Mouse (Mus musculus): ENCODE data around the gene Chn1.

The Chn1 gene

GRCm38 (mm10) chr2:73746375-73746770, 28.8 kb downstream of the Chn1 start:
- DNase-seq (ENCODE audit: low spot score in 2 of 2), result no peak

- DNase-seq (ENCODE audit: low spot score in 2 of 2), result no peak
Measured at GRCm38 (mm10) chr2:73745647-73746374, 29.3 kb downstream of the Chn1 start.

- DNase-seq (ENCODE audit: low spot score in 2 of 2), result no peak
Measured at GRCm38 (mm10) chr2:73741286-73741685, 33.9 kb downstream of the Chn1 start.

GRCm38 (mm10) chr2:73727868-73728267, 47.3 kb downstream of the Chn1 start:
- no peak for DNase-seq (ENCODE audit: low spot score in 2 of 2)

- DNase-seq (ENCODE audit: low spot score in 2 of 2), result no peak
Measured at GRCm38 (mm10) chr2:73724934-73725333, 50.2 kb downstream of the Chn1 start.

GRCm38 (mm10) chr2:73721821-73722220, 53.3 kb downstream of the Chn1 start:
- DNase-seq (ENCODE audit: low spot score in 2 of 2), result no peak

- DNase-seq (ENCODE audit: low spot score in 2 of 2), result no peak
Measured at GRCm38 (mm10) chr2:73712481-73712880, 62.7 kb downstream of the Chn1 start.

- no peak for DNase-seq (ENCODE audit: low spot score in 2 of 2)
Measured at GRCm38 (mm10) chr2:73693045-73693444, 82.1 kb downstream of the Chn1 start.

GRCm38 (mm10) chr2:73690783-73691604, 84.2 kb downstream of the Chn1 start:
- no peak for DNase-seq (ENCODE audit: low spot score in 2 of 2)

GRCm38 (mm10) chr2:73682500-73682899, 92.6 kb downstream of the Chn1 start:
- no peak for DNase-seq (ENCODE audit: low spot score in 2 of 2)

GRCm38 (mm10) chr2:73680425-73681027, 94.6 kb downstream of the Chn1 start:
- no peak for DNase-seq (ENCODE audit: low spot score in 2 of 2)

GRCm38 (mm10) chr2:73668608-73669007, 106.5 kb downstream of the Chn1 start:
- no peak for DNase-seq (ENCODE audit: low spot score in 2 of 2)

- DNase-seq (ENCODE audit: low spot score in 2 of 2), result no peak
Measured at GRCm38 (mm10) chr2:73660566-73661134, 114.5 kb downstream of the Chn1 start.

GRCm38 (mm10) chr2:73659726-73660565, 115.2 kb downstream of the Chn1 start:
- DNase-seq (ENCODE audit: low spot score in 2 of 2), result peak; percentile 2 to 4

- no peak for DNase-seq (ENCODE audit: low spot score in 2 of 2)
Measured at GRCm38 (mm10) chr2:73659041-73659440, 116.1 kb downstream of the Chn1 start.

- DNase-seq (ENCODE audit: low spot score in 2 of 2), result no peak
Measured at GRCm38 (mm10) chr2:73657961-73658360, 117.2 kb downstream of the Chn1 start.

GRCm38 (mm10) chr2:73657151-73657550, 118.0 kb downstream of the Chn1 start:
- no peak for DNase-seq (ENCODE audit: low spot score in 2 of 2)

- DNase-seq (ENCODE audit: low spot score in 2 of 2), result no peak
Measured at GRCm38 (mm10) chr2:73655663-73656062, 119.5 kb downstream of the Chn1 start.

- no peak for DNase-seq (ENCODE audit: low spot score in 2 of 2)
Measured at GRCm38 (mm10) chr2:73654892-73655243, 120.3 kb downstream of the Chn1 start.

- DNase-seq (ENCODE audit: low spot score in 2 of 2), result no peak
Measured at GRCm38 (mm10) chr2:73654059-73654891, 120.9 kb downstream of the Chn1 start.

GRCm38 (mm10) chr2:73637688-73638087, 137.5 kb downstream of the Chn1 start:
- no peak for DNase-seq (ENCODE audit: low spot score in 2 of 2)
